Mouse (Mus musculus) limb, embryonic 13.5 days (tissue): Measurements from ENCODE around the gene Zranb3. TPM values are rescaled to one million over a fixed set of nuclear protein-coding genes. Genes with fewer than 3 reads are reported as not detected.
"Not testable (repeated sequence)": the region's sequence is repeated elsewhere in the genome, so short reads cannot be mapped to it uniquely, and the experiment has no call there.

Experiments
- ATAC-seq: fragments of 200-750 bp; cut with Nextera tagmentation; 2 replicates; pipeline ENCODE4 v1.8.0; 2017; ENCODE audit warnings: low read depth, moderate number of reproducible peaks, moderate TSS enrichment; ENCODE audit not compliant: low FRiP score
- H3K27ac ChIP-seq: fragments of 300-500 bp; sonication (generic); 2 replicates; pipeline ENCODE4 v1.5.1; 2015; ENCODE audit warnings: inconsistent platforms, mild to moderate bottlenecking, moderate library complexity
- H3K27me3 ChIP-seq: fragments of 300-500 bp; sonication (generic); 2 replicates; pipeline ENCODE4 v1.6.1; 2015; ENCODE audit warnings: mild to moderate bottlenecking, inconsistent platforms
- H3K36me3 ChIP-seq: fragments of 300-500 bp; sonication (generic); 2 replicates; pipeline ENCODE4 v1.6.1; 2015; ENCODE audit warnings: inconsistent platforms, mild to moderate bottlenecking, moderate library complexity
- H3K4me1 ChIP-seq: fragments of 300-500 bp; sonication (generic); 2 replicates; pipeline ENCODE4 v1.6.1; 2015; ENCODE audit warnings: inconsistent platforms
- H3K4me2 ChIP-seq: fragments of 300-500 bp; sonication (generic); replicated peaks from 2 replicates; pipeline ENCODE4 v1.6.1; 2015; ENCODE audit warnings: inconsistent platforms, mild to moderate bottlenecking, moderate library complexity
- H3K4me3 ChIP-seq: fragments of 300-500 bp; sonication (generic); 2 replicates; pipeline ENCODE4 v1.5.1; 2015; ENCODE audit warnings: moderate library complexity, mild to moderate bottlenecking, inconsistent platforms
- H3K9ac ChIP-seq: fragments of 300-500 bp; sonication (generic); 2 replicates; pipeline ENCODE4 v1.6.1; 2015; ENCODE audit warnings: mild to moderate bottlenecking, inconsistent platforms
- H3K9me3 ChIP-seq: fragments of 300-500 bp; sonication (generic); 2 replicates; pipeline ENCODE4 v1.6.1; 2016; ENCODE audit warnings: inconsistent platforms
- WGBS: fragments of 180-500 bp; shearing (Covaris S2); methylation state at CpG from one replicate; pipeline ENCODE4 v1.1.7; 2015; 5-methylcytosine and 5-hydroxymethylcytosine counted together
- polyA plus RNA-seq: library from polyadenylated mRNA; unstranded; fragments of >200 nt; fragmentation: Nextera tagmentation; extraction: Ambion mirVana; gene quantifications from 2 replicates; pipeline ENCODE4 v1.2.1, GENCODE M21; 2015

Gene Zranb3
- polyA plus RNA-seq, 1 experiment from 2014 or later = 9.8 TPM

DNA sequence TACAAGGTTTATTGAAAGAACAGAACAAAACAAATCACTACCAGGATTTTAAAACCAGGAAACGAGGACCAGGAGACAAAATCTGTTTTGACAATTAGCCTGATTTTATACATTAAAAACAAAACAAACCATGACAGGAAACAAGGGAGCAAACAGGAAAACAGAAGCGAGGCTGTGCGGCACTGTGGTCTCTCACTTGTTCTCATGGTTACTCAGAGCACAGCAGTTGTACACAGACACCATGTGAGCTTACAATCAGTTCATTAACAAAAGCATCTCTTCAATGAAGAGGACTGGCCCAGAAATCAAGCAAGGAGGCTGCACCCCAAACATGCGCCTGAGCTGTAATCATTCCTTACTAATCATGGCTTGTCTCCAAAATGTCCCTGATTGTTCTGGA is 148.6 kb downstream of the Zranb3 start:
- ATAC-seq = not testable (repeated sequence)

DNA sequence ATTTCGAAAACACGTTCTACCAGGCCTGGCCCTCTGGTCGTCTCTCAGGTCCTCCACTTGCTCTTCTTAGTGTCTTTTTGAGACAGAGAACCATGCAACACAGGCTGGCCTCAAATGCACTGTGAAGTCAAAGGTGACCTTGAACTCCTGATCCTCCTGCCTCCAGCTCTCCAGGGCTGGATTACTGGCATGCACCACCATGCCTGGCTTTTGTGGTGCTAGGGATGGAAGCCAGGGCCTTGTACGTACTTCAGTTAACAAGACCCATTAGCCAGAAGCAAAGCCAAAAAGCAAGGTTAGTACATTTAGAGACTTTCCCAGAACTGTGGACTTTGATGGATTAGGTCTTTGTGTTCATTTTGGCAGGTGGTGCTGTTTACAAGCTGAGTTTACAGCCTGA is 150.6 kb downstream of the Zranb3 start:
- 81% methylated on average over 4 of the region's 4 CpGs for WGBS
- Histone ChIP-seq H3K27ac (no peak overlapping the region), H3K4me1 (no peaks in the 10 kb centered on the region), H3K27me3 (no peaks in the 10 kb centered on the region), H3K9ac (no peak overlapping the region), H3K4me2 (no peak overlapping the region), H3K9me3 (peaks cover 8% of the 10 kb centered on the region; the same call in 1 of the 2 replicates), H3K36me3 (peaks cover 24% of the 10 kb centered on the region), H3K4me3 (no peak overlapping the region)
- ATAC-seq = no peak

More for the DNA sequence above, 148.6 kb downstream of the Zranb3 start:
- not testable (repeated sequence) for H3K4me1 ChIP-seq, H3K9ac ChIP-seq, H3K27ac ChIP-seq, H3K9me3 ChIP-seq, H3K4me2 ChIP-seq, H3K4me3 ChIP-seq, H3K27me3 ChIP-seq
- WGBS = 90% methylated on average over 4 of the region's 4 CpGs
- H3K36me3 ChIP-seq = peaks cover 15% of the 10 kb centered on the region

DNA sequence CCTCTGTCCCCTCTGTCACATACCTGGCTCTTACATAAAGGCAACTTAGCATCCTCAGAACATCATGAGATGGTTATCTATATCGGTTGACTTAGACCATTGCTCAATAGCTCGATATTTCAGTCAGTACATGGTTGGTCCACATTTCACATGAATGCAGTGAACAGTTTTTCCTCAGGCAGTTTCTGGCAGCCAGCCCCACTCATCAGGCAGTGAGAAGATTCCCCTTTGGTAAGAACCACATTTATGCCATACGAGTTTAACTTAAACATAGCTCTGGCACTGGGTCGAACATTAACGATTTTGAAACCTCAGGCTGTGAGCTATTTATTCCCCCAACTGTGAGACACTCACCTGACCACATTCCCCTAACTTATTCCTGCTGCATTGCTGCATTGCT is 154.1 kb downstream of the Zranb3 start:
- no peak overlapping the region for H3K9ac ChIP-seq
- WGBS = 87% methylated on average over 5 of the region's 5 CpGs
- no peak overlapping the region for H3K4me3 ChIP-seq
- H3K36me3 ChIP-seq = peaks cover 39% of the 10 kb centered on the region
- no peak overlapping the region for H3K4me2 ChIP-seq
- no peak for ATAC-seq
- H3K4me1 ChIP-seq = no peaks in the 10 kb centered on the region
- peaks cover 8% of the 10 kb centered on the region; the same call in 1 of the 2 replicates for H3K9me3 ChIP-seq
- no peak overlapping the region for H3K27ac ChIP-seq
- no peaks in the 10 kb centered on the region for H3K27me3 ChIP-seq

DNA sequence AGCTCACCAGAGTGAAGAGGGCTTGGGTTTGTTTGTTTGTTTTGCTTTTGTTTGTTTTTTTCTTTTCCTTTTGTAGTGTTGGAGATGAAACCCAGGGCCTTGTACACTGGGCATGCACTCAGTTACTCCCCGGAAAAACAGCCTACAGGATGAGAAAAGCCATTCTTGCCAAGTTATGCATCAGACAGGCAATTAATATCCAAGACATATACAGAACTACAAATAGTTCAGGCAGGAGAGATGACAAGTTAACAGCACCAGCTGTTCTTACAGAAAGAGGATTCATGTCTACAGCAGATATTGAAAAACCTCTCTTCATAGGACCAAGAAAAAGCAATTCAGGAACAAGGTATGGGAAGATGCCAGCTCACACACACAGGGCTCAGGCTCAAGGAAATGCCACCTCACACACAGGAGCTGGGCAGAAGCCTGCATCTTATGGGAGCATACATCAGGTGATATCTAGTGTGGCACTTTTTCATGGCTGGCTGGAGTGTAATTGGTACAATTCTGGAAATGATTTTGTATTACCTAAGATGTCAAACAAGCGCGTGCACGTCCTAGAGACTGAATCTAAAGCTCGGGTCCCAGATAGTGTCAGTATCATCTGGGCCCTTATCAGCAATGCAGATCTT is 156.1 kb downstream of the Zranb3 start:
- H3K27ac ChIP-seq = no peak overlapping the region
- H3K4me3 ChIP-seq = no peak overlapping the region
- 90% methylated on average over 5 of the region's 5 CpGs for WGBS
- H3K4me2 ChIP-seq = no peak overlapping the region
- H3K9ac ChIP-seq = no peak overlapping the region
- H3K4me1 ChIP-seq = no peaks in the 10 kb centered on the region
- H3K9me3 ChIP-seq = peaks cover 8% of the 10 kb centered on the region; the same call in 1 of the 2 replicates
- H3K36me3 ChIP-seq = peaks cover 45% of the 10 kb centered on the region
- ATAC-seq = no peak
- H3K27me3 ChIP-seq = no peaks in the 10 kb centered on the region

DNA sequence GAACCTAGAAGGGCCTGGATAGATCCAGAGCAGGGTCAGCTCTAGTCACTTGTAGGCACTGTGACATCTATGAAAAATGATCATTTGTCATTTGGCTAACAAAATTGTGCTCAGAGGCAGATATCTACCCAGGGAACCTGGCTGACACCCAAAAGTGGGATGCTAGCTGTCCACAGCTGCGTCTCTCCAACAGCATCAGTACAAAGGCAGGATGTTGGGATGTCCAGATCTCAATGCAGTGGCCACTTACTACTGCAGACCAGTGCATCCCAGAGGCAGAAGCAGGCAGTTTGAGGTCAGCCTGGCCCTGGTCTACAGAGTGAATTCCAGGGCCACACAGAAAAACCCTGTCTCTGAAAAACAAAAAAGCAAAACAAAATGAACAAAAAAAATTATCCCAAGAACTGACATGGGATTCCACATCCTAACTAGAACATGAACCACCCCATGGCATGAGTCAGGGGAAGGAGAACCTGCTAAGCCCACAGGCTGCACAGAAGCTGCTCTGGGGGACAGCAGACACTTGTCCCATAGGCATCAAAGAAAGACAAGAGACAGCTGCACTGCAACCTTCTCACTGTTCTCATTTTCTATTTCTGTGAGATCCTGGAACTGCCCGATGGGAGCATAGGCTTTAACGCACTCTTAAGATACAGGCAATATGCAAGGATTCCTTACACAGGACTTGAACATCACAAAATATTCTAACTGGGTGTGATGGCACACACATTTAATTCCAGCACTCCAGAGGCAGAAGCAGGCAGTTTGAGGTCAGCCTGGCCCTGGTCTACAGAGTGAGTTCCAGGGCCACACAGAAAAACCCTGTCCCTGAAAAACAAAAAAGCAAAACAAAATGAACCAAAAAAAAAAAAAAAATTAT is 156.9 kb downstream of the Zranb3 start:
- H3K27ac ChIP-seq = no peak overlapping the region
- peaks cover 8% of the 10 kb centered on the region; the same call in 1 of the 2 replicates for H3K9me3 ChIP-seq
- no peak for ATAC-seq
- H3K9ac ChIP-seq = no peak overlapping the region
- 89% methylated on average over 3 of the region's 3 CpGs for WGBS
- H3K4me3 ChIP-seq = no peak overlapping the region
- no peaks in the 10 kb centered on the region for H3K4me1 ChIP-seq
- peaks cover 52% of the 10 kb centered on the region for H3K36me3 ChIP-seq
- H3K4me2 ChIP-seq = no peak overlapping the region
- H3K27me3 ChIP-seq = no peaks in the 10 kb centered on the region

DNA sequence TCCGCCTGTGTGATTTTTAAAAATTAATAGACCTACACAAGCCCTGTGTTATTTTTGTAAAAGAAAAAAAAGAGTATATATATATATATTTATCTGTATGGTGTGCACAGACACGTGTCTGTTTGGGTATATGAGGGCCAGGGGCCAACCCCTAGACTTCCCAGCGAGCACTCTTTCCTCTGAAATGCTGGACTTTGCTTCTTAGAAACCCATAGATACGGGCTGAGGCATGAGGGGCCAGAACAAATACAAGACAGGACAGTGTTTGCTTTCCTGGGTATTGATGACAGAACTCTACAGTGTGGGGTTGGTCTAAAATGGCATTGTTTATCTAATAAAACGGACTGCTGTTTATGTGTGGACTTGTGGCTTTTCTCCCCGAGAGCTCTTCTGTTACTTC is 159.3 kb downstream of the Zranb3 start:
- H3K4me1 ChIP-seq = no peaks in the 10 kb centered on the region
- peaks cover 77% of the 10 kb centered on the region for H3K36me3 ChIP-seq
- no peak overlapping the region for H3K4me2 ChIP-seq
- H3K9me3 ChIP-seq = peaks cover 16% of the 10 kb centered on the region; the same call in 1 of the 2 replicates
- ATAC-seq = no peak
- no peak overlapping the region for H3K27ac ChIP-seq
- no peaks in the 10 kb centered on the region for H3K27me3 ChIP-seq
- H3K4me3 ChIP-seq = no peak overlapping the region
- H3K9ac ChIP-seq = no peak overlapping the region
- WGBS = 85% methylated on average over 6 of the region's 6 CpGs

DNA sequence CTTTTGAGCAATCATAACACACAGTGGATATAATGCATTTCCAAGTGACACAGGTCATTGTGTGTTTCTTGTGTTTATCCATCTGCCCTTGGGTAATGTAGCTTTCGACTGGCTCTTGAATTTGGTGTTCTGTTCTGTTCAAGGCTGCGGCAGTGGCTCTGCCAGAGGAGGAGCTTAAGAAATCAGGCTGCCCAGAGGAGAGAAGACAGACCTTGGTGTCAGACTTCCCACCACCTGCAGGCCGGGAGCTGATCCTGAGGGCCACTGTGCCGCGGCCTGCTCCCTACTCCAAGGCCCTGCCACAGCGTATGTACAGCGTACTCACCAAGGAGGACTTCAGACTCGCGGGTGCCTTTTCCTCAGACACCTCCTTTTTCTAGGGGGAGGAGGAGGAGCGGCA is 160.6 kb downstream of the Zranb3 start:
- Histone ChIP-seq H3K9ac (no peak overlapping the region), H3K4me3 (no peak overlapping the region), H3K27me3 (no peaks in the 10 kb centered on the region), H3K4me2 (no peak overlapping the region), H3K27ac (no peak overlapping the region), H3K4me1 (no peaks in the 10 kb centered on the region), H3K9me3 (peaks cover 10% of the 10 kb centered on the region; the same call in 1 of the 2 replicates), H3K36me3 (peaks cover 81% of the 10 kb centered on the region)
- ATAC-seq = no peak
- WGBS = 92% methylated on average over 10 of the region's 10 CpGs

DNA sequence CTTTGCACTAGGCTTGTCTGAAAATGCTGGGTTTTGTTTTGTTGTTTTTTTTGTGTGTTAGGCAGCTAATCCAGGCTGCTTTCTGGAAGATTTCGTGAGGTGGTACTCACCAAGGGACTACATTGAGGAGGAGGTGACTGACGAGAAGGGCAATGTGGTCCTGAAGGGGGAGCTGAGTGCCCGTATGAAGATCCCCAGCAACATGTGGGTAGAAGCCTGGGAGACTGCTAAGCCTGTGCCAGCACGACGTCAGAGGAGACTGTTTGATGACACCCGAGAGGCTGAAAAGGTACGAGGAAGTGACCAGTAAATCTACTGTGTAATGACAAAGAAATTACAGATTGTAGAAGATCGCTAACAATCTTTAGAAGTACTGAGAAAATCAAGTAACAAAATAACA is 165.6 kb downstream of the Zranb3 start:
- Histone ChIP-seq H3K9ac (no peak overlapping the region), H3K27ac (no peak overlapping the region), H3K27me3 (no peaks in the 10 kb centered on the region), H3K9me3 (peaks cover 10% of the 10 kb centered on the region; the same call in 1 of the 2 replicates), H3K36me3 (peaks cover 88% of the 10 kb centered on the region), H3K4me3 (no peak overlapping the region), H3K4me1 (no peaks in the 10 kb centered on the region), H3K4me2 (no peak overlapping the region)
- no peak for ATAC-seq
- WGBS = 72% methylated on average over 8 of the region's 8 CpGs

DNA sequence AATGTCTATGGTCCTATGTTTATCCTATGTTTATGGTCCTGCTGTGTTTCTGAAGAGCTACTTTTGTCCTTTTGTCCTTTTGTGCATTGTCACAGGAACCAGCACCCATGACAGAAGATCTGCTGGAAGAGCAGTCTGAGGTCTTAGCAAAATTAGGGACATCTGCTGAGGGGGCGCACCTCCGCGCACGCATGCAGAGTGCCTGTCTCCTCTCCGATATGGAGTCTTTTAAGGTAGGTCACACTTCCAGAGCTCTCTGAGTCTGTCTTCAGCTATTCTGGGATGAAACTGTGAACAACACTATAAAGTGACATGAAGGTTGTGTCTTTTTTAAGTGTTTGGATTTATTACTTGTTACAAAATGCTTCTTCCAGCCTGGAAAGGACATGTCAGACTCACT is 168.5 kb downstream of the Zranb3 start:
- Histone ChIP-seq H3K4me2 (no peak overlapping the region), H3K9ac (no peak overlapping the region), H3K4me1 (no peaks in the 10 kb centered on the region), H3K4me3 (no peak overlapping the region), H3K36me3 (peaks cover 79% of the 10 kb centered on the region), H3K9me3 (peaks cover 10% of the 10 kb centered on the region; the same call in 1 of the 2 replicates), H3K27ac (no peak overlapping the region), H3K27me3 (no peaks in the 10 kb centered on the region)
- ATAC-seq = no peak
- 96% methylated on average over 5 of the region's 5 CpGs for WGBS

DNA sequence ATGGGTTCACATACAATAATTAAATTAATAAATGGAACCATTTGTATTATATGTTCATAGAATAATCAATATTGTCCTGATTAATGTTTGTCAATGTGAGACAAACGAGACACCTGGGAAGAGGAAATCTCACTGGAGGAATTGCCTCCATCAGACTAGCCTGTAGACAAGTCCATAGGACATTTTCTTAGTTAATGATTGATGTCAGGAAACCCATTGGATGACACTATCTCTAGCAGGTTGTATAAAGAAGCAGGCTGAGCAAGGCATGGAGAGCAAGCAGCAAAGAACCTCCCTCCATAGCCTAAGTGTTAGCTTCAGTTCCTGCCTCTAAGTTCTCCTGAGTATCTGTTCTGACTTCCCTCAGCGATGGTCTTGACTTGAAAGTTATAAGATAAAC is 169.4 kb downstream of the Zranb3 start:
- no peaks in the 10 kb centered on the region for H3K27me3 ChIP-seq
- 92% methylated on average over 2 of the region's 2 CpGs for WGBS
- 0 out of 2 replicates have a peak, but pooled peaks cover 1% of the 10 kb centered on the region for H3K9me3 ChIP-seq
- H3K36me3 ChIP-seq = peaks cover 77% of the 10 kb centered on the region
- H3K4me1 ChIP-seq = no peaks in the 10 kb centered on the region
- ATAC-seq = no peak
- H3K9ac ChIP-seq = no peak overlapping the region
- no peak overlapping the region for H3K27ac ChIP-seq
- no peak overlapping the region for H3K4me3 ChIP-seq
- H3K4me2 ChIP-seq = no peak overlapping the region

DNA sequence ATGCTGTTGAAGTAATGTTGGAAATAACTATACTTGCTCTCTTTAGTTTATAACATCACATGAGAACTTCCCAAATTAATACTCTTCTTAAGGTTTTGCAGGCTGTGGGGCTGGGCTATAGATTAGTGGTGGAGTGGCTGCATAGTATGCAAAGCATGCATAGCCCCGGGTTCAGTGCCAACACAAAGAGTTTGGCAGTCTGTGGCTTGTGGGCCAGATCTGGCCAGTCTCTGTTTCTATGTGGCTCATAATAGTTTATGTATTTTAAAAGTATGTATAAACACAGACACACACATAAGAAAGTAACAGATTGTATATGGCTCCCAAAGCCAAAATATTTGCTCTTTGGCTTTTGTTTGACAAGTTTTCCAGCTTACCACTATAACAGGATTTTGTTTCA is 187.0 kb downstream of the Zranb3 start:
- Histone ChIP-seq H3K27me3 (no peaks in the 10 kb centered on the region), H3K36me3 (peaks cover 39% of the 10 kb centered on the region), H3K4me3 (no peak overlapping the region), H3K4me1 (no peaks in the 10 kb centered on the region), H3K9me3 (no peaks in the 10 kb centered on the region), H3K4me2 (no peak overlapping the region), H3K27ac (no peak overlapping the region), H3K9ac (no peak overlapping the region)
- no peak for ATAC-seq
- WGBS = 66% methylated on average over 1 of the region's 1 CpGs

DNA sequence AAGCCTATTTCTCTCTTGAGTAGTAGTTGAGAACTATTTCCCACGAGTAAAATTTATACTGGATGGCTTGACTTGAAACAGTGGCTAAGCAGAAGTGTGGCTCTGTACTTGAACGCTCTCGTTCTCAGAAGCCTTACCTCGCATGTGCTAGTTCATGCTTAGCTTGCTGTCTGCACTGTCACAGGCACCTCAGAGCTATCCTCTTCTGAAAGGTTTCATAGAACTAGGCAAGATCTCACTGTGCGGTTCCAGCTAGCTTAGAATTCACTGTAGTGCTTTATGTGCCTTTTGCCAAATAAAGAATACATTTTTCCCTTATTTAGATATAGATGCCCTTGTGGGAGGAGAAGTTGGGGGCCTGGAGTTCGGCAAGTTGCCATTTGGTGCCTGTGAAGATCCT is 187.5 kb downstream of the Zranb3 start:
- WGBS = 79% methylated on average over 6 of the region's 6 CpGs
- Histone ChIP-seq H3K9ac (no peak overlapping the region), H3K27ac (no peak overlapping the region), H3K4me1 (no peaks in the 10 kb centered on the region), H3K4me2 (no peak overlapping the region), H3K36me3 (peaks cover 38% of the 10 kb centered on the region), H3K27me3 (no peaks in the 10 kb centered on the region), H3K9me3 (no peaks in the 10 kb centered on the region), H3K4me3 (no peak overlapping the region)
- no peak for ATAC-seq
